ENCODE assay signal across 20 mouse cellular contexts in genomic region chr15:10426124-10426523, GRCm38 (mm10). TPM values are rescaled to one million over a fixed set of nuclear protein-coding genes. Genes with fewer than 3 reads are reported as not detected.
DNase-seq lines count a peak whose midpoint lies in the region; ATAC-seq and TF ChIP-seq lines count a peak whose summit lies in the region.
"Had no signal": no experiment of that assay in that cellular context is flagged by ENCODE, and none has a peak within 500 bp of the region (broad histone marks: within the 10 kb centered on the region; RNA-seq: fewer than 3 reads in every experiment).

No protein-coding gene starts in this region.

- in situ Hi-C loops in ES-E14 (cut with MboI; ENCODE audit: low sequenced_read_pairs in 2 of 2, unreplicated experiment in 2 of 2) = no loop called here

- H3K4me3 ChIP-seq in left cerebral cortex, adult 2 months = no peak overlapping the region
- no peak overlapping the region for H3K4me3 ChIP-seq in ES-E14 (ENCODE audit: insufficient read depth in 1 of 2, low read depth in 1 of 2, low read length in 2 of 2, poor library complexity in 1 of 2, severe bottlenecking in 1 of 2)
- no peak overlapping the region for H3K4me3 ChIP-seq in cortical plate, adult 2 months (ENCODE audit: insufficient read depth, low read length)
- H3K4me3 ChIP-seq in forebrain, embryonic 15.5 days = no peak overlapping the region
- H3K4me3 ChIP-seq: embryonic facial prominence, embryonic 10.5 days; embryonic facial prominence, embryonic 12.5 days; forebrain, embryonic 13.5 days had no signal

- no peaks in the 10 kb centered on the region for H3K27me3 ChIP-seq in forebrain, embryonic 15.5 days
- H3K27me3 ChIP-seq: embryonic facial prominence, embryonic 12.5 days; forebrain, embryonic 13.5 days; Patski had no signal

- ATAC-seq in forebrain, embryonic 15.5 days (replicated peaks) = no peak
- ATAC-seq: forebrain, embryonic 13.5 days; forebrain, embryonic 16.5 days; Patski had no signal

- peak overlapping the region; percentile 81 for H3K27ac ChIP-seq in left cerebral cortex, adult 2 months
- no peak overlapping the region for H3K27ac ChIP-seq in ES-E14 (ENCODE audit: insufficient read depth, low read depth, low read length, poor library complexity, severe bottlenecking)
- H3K27ac ChIP-seq in cortical plate, adult 2 months (ENCODE audit: insufficient read depth, low read length) = peak overlapping the region; percentile 77
- no peak overlapping the region for H3K27ac ChIP-seq in forebrain, embryonic 15.5 days (replicated peaks)
- H3K27ac ChIP-seq: embryonic facial prominence, embryonic 10.5 days; embryonic facial prominence, embryonic 12.5 days; forebrain, embryonic 13.5 days had no signal

- TF ChIP-seq POLR2A in cortical plate, adult 2 months (IDR thresholded peaks at IDR 0.05; ENCODE audit: extremely low read depth, insufficient read depth, low read length) = no peak

- H3K9ac ChIP-seq in ES-E14 (ENCODE audit: insufficient read depth, low read depth, low read length, poor library complexity, severe bottlenecking) = no peak overlapping the region
- no peak overlapping the region for H3K9ac ChIP-seq in forebrain, embryonic 15.5 days (replicated peaks)
- H3K9ac ChIP-seq: embryonic facial prominence, embryonic 12.5 days; forebrain, embryonic 13.5 days had no signal

- H3K4me2 ChIP-seq in forebrain, embryonic 15.5 days (replicated peaks) = no peak overlapping the region
- H3K4me2 ChIP-seq: embryonic facial prominence, embryonic 12.5 days; forebrain, embryonic 13.5 days had no signal

- WGBS in forebrain, embryonic 15.5 days = 95% methylated on average over 6 of the region's 6 CpGs

- H3K36me3 ChIP-seq in ES-E14 (ENCODE audit: control insufficient read depth, insufficient read depth, low read length, poor library complexity, severe bottlenecking) = no peaks in the 10 kb centered on the region
- no peaks in the 10 kb centered on the region for H3K36me3 ChIP-seq in forebrain, embryonic 15.5 days
- H3K36me3 ChIP-seq: embryonic facial prominence, embryonic 10.5 days; embryonic facial prominence, embryonic 12.5 days had no signal

- H3K4me1 ChIP-seq in ES-E14 (ENCODE audit: control insufficient read depth in 2 of 2, insufficient read depth in 2 of 2, low read length in 2 of 2, poor library complexity in 1 of 2) = no peaks in the 10 kb centered on the region
- peaks cover 2% of the 10 kb centered on the region; the same call in 1 of the 2 replicates for H3K4me1 ChIP-seq in cortical plate, adult 2 months (ENCODE audit: control insufficient read depth, insufficient read depth, low read length)
- peaks cover 10% of the 10 kb centered on the region for H3K4me1 ChIP-seq in forebrain, embryonic 15.5 days
- H3K4me1 ChIP-seq: embryonic facial prominence, embryonic 12.5 days had no signal

- intact Hi-C loops in left cerebral cortex, adult 2 months (cut with DNase I) = loop anchor here (1.0 to 2.0 kb wide), 2 partner anchors 13 to 37 kb away; no protein-coding TSS in a partner anchor
- intact Hi-C loops in left cerebral cortex, postnatal 14 days (cut with DNase I) = no loop called here

- DNase-seq in left cerebral cortex, adult 2 months (ENCODE audit: extremely low spot score in 1 of 2, low spot score in 2 of 2) = no peak
- DNase-seq in left cerebral cortex, postnatal 14 days (ENCODE audit: low spot score in 2 of 2) = no peak
- DNase-seq in ES-E14 (ENCODE audit: low read depth, low spot score) = no peak
- no peak for DNase-seq in yolk sac, embryonic 10.5 days (ENCODE audit: low spot score)
- DNase-seq: adrenal gland, adult 2 months; adrenal gland, postnatal 10 days; adrenal gland, postnatal 25 days; cerebellum, adult 11 months; cerebellum, adult 18-20 months; cerebellum, adult 8-10 months; cerebellum, adult 9-11 months; cerebellum, postnatal 14 days; cerebellum, postnatal 36 days had no signal

- H3K9me3 ChIP-seq in ES-E14 (ENCODE audit: control insufficient read depth, insufficient read depth, low read depth, low read length) = no peaks in the 10 kb centered on the region
- no peaks in the 10 kb centered on the region for H3K9me3 ChIP-seq in forebrain, embryonic 15.5 days
- H3K9me3 ChIP-seq: embryonic facial prominence, embryonic 10.5 days; embryonic facial prominence, embryonic 12.5 days; forebrain, embryonic 13.5 days had no signal

- TF ChIP-seq CTCF in left cerebral cortex, adult 2 months (IDR thresholded peaks at IDR 0.05) = no peak
- TF ChIP-seq CTCF in cortical plate, adult 2 months (IDR thresholded peaks at IDR 0.05; ENCODE audit: extremely low read depth, insufficient read depth, low read length) = no peak

TF ChIP-seq in ES-E14, 5 proteins besides CTCF, POLR2A, EP300 and RAD21:
- TF ChIP-seq CHD2 (IDR thresholded peaks at IDR 0.05; ENCODE audit: low read depth, low read length) (peak; percentile 67; the same call in 1 of the 2 replicates), ZC3H11A (IDR thresholded peaks at IDR 0.05; ENCODE audit: borderline replicate concordance, low read depth, low read length) (no peak)

RNA-seq across cellular contexts. Expression of gene Dnajc21, which starts 44.2 kb away (rescaled TPM):
- 10 to 100 TPM; 31.3 to 36.5 TPM for total RNA-seq in left cerebral cortex, adult 2 months (2021)
- total RNA-seq in left cerebral cortex, postnatal 14 days (2021) = 10 to 100 TPM; 13.7 to 15.6 TPM
- 46.8 and 48.2 TPM in 2 replicates for total RNA-seq in ES-E14 (2012; rRNA removed)
- 25.0 and 28.3 TPM in 2 replicates for polyA plus RNA-seq in cortical plate, adult 2 months (2012; rRNA removed)
- 9.7 and 9.9 TPM in 2 replicates for polyA plus RNA-seq in forebrain, embryonic 15.5 days (2015; fragmentation: Nextera tagmentation; extraction: Ambion mirVana)

RNA-seq across cellular contexts. Expression of gene Brix1, which starts 59.6 kb away (rescaled TPM):
- 10 to 100 TPM; 18.2 to 22.3 TPM for total RNA-seq in left cerebral cortex, adult 2 months (2021)
- 10 to 100 TPM; 18.9 to 24.2 TPM for total RNA-seq in left cerebral cortex, postnatal 14 days (2021)
- total RNA-seq in ES-E14 (2012; rRNA removed) = 35.7 and 54.7 TPM in 2 replicates
- 11.3 and 11.8 TPM in 2 replicates for polyA plus RNA-seq in cortical plate, adult 2 months (2012; rRNA removed)
- 78.5 and 79.3 TPM in 2 replicates for polyA plus RNA-seq in forebrain, embryonic 15.5 days (2015; fragmentation: Nextera tagmentation; extraction: Ambion mirVana)

RNA-seq across cellular contexts. Expression of gene Rad1, which starts 59.7 kb away (rescaled TPM):
- total RNA-seq in left cerebral cortex, adult 2 months (2021) = 10 to 100 TPM; 14.4 to 15.6 TPM
- 10 to 100 TPM; 12.2 to 14.7 TPM for total RNA-seq in left cerebral cortex, postnatal 14 days (2021)
- total RNA-seq in ES-E14 (2012; rRNA removed) = 29.0 and 36.6 TPM in 2 replicates
- 15.1 and 16.0 TPM in 2 replicates for polyA plus RNA-seq in cortical plate, adult 2 months (2012; rRNA removed)
- polyA plus RNA-seq in forebrain, embryonic 15.5 days (2015; fragmentation: Nextera tagmentation; extraction: Ambion mirVana) = 30.0 and 35.5 TPM in 2 replicates

Comparison
In these comparisons a context has a peak if more than half of its experiments do, and no peak if none do; other contexts are left out.
1. H3K27ac ChIP-seq: peak in left cerebral cortex, adult 2 months (single experiment) and cortical plate, adult 2 months (single experiment); none in ES-E14 (single experiment) and forebrain, embryonic 15.5 days (single experiment).